Mouse (Mus musculus): ENCODE measurements around the gene Xrcc4. TPM values are rescaled to one million over a fixed set of nuclear protein-coding genes. Genes with fewer than 3 reads are reported as not detected.

Gene Xrcc4
- total RNA-seq, 1 experiment = 11.5 TPM

DNA sequence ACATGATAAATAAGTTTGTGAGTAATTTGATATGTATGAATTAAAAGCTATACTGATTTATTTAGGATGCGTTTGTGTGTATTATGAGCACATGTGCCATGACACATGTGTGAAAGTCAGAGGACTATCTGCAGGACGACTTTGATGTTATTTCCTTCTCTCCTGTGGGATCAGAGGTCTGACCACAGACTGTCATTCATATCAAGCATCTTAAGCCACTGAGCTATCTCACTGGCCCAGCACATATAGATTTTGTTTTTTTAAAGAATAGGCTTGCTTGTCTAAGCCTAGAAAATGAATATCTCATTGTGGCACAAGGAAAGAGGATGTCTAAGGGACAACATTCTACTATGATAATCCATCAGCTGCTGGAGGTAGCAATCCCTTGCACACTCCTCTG lies 183.3 kb downstream of the Xrcc4 start:
- DNase-seq (ENCODE audit: low read depth, low spot score) = no peak
- H3K36me3 ChIP-seq (ENCODE audit: control insufficient read depth, insufficient read depth, low read length, poor library complexity, severe bottlenecking) = no peaks in the 10 kb centered on the region
- in situ Hi-C loops (cut with MboI; ENCODE audit: low sequenced_read_pairs in 2 of 2, unreplicated experiment in 2 of 2) = no loop called here
- no peak overlapping the region for H3K9ac ChIP-seq (ENCODE audit: insufficient read depth, low read depth, low read length, poor library complexity, severe bottlenecking)
- H3K4me3 ChIP-seq (ENCODE audit: insufficient read depth in 1 of 2, low read depth in 1 of 2, low read length in 2 of 2, poor library complexity in 1 of 2, severe bottlenecking in 1 of 2) = no peak overlapping the region
- no peak for TF ChIP-seq CHD2 (IDR thresholded peaks at IDR 0.05; ENCODE audit: low read depth, low read length)
- TF ChIP-seq ZNF384 (IDR thresholded peaks at IDR 0.05; ENCODE audit: low read depth, low read length) = no peak
- TF ChIP-seq HCFC1 (IDR thresholded peaks at IDR 0.05; ENCODE audit: borderline replicate concordance, insufficient read depth, low read length) = no peak
- no peak for TF ChIP-seq MAFK (IDR thresholded peaks at IDR 0.05; ENCODE audit: insufficient read depth, low read depth, low read length)
- TF ChIP-seq ZC3H11A (IDR thresholded peaks at IDR 0.05; ENCODE audit: borderline replicate concordance, low read depth, low read length) = no peak
- H3K4me1 ChIP-seq (ENCODE audit: control insufficient read depth in 2 of 2, insufficient read depth in 2 of 2, low read length in 2 of 2, poor library complexity in 1 of 2) = no peaks in the 10 kb centered on the region
- H3K27ac ChIP-seq (ENCODE audit: insufficient read depth, low read depth, low read length, poor library complexity, severe bottlenecking) = no peak overlapping the region
- no peaks in the 10 kb centered on the region for H3K9me3 ChIP-seq (ENCODE audit: control insufficient read depth, insufficient read depth, low read depth, low read length)

DNA sequence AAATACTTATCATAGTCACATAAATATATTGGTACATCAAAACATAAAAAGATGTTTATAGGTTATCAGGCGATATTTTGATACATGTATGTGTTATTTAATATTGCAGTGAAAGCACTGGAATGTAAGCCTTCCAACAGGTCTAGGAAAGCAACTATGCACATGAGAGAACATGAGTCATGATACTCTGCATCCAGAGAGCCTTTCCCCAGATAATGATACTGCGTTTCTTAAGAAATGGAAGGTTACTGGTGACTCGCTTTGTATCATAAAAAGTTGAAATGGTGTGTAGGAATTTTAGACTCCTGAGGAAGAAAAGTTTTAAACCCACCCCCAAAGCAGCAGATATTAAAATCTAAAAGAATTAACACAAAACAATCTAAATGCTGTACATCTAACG lies 190.3 kb downstream of the Xrcc4 start:
- Histone ChIP-seq H3K4me1 (ENCODE audit: control insufficient read depth in 2 of 2, insufficient read depth in 2 of 2, low read length in 2 of 2, poor library complexity in 1 of 2) (no peaks in the 10 kb centered on the region), H3K9me3 (ENCODE audit: control insufficient read depth, insufficient read depth, low read depth, low read length) (no peaks in the 10 kb centered on the region), H3K9ac (ENCODE audit: insufficient read depth, low read depth, low read length, poor library complexity, severe bottlenecking) (no peak overlapping the region), H3K4me3 (ENCODE audit: insufficient read depth in 1 of 2, low read depth in 1 of 2, low read length in 2 of 2, poor library complexity in 1 of 2, severe bottlenecking in 1 of 2) (no peak overlapping the region), H3K27ac (ENCODE audit: insufficient read depth, low read depth, low read length, poor library complexity, severe bottlenecking) (no peak overlapping the region), H3K36me3 (ENCODE audit: control insufficient read depth, insufficient read depth, low read length, poor library complexity, severe bottlenecking) (no peaks in the 10 kb centered on the region)
- in situ Hi-C loops (cut with MboI; ENCODE audit: low sequenced_read_pairs in 2 of 2, unreplicated experiment in 2 of 2) = no loop called here
- TF ChIP-seq ZNF384 (IDR thresholded peaks at IDR 0.05; ENCODE audit: low read depth, low read length) (no peak), CHD2 (IDR thresholded peaks at IDR 0.05; ENCODE audit: low read depth, low read length) (no peak), ZC3H11A (IDR thresholded peaks at IDR 0.05; ENCODE audit: borderline replicate concordance, low read depth, low read length) (no peak), HCFC1 (IDR thresholded peaks at IDR 0.05; ENCODE audit: borderline replicate concordance, insufficient read depth, low read length) (no peak), MAFK (IDR thresholded peaks at IDR 0.05; ENCODE audit: insufficient read depth, low read depth, low read length) (no peak)
- DNase-seq (ENCODE audit: low read depth, low spot score) = no peak

DNA sequence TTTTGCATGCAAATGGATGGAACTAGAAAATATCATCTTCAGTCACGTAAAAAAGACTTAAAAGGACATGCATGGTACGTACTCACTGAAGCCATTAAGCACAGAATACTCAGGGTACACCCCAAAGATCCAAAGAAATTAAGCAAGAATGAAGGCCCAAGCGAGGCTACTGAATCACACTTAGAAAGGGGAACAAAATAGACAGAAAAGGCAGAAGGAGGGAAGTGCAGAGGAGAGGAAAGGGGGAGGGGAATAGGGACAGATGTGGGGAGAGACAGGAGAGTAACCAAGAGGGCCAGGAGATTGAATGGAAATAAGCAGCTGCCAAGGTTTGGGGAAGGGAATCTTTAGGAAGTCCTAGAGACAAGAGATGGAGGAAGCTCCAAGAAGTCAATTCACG lies 197.3 kb downstream of the Xrcc4 start:
- Histone ChIP-seq H3K4me1 (ENCODE audit: control insufficient read depth in 2 of 2, insufficient read depth in 2 of 2, low read length in 2 of 2, poor library complexity in 1 of 2) (no peaks in the 10 kb centered on the region), H3K9me3 (ENCODE audit: control insufficient read depth, insufficient read depth, low read depth, low read length) (no peaks in the 10 kb centered on the region), H3K27ac (ENCODE audit: insufficient read depth, low read depth, low read length, poor library complexity, severe bottlenecking) (no peak overlapping the region), H3K9ac (ENCODE audit: insufficient read depth, low read depth, low read length, poor library complexity, severe bottlenecking) (no peak overlapping the region), H3K36me3 (ENCODE audit: control insufficient read depth, insufficient read depth, low read length, poor library complexity, severe bottlenecking) (no peaks in the 10 kb centered on the region), H3K4me3 (ENCODE audit: insufficient read depth in 1 of 2, low read depth in 1 of 2, low read length in 2 of 2, poor library complexity in 1 of 2, severe bottlenecking in 1 of 2) (no peak overlapping the region)
- no peak for DNase-seq (ENCODE audit: low read depth, low spot score)
- TF ChIP-seq CHD2 (IDR thresholded peaks at IDR 0.05; ENCODE audit: low read depth, low read length) = no peak
- no peak for TF ChIP-seq ZNF384 (IDR thresholded peaks at IDR 0.05; ENCODE audit: low read depth, low read length)
- in situ Hi-C loops (cut with MboI; ENCODE audit: low sequenced_read_pairs in 2 of 2, unreplicated experiment in 2 of 2) = no loop called here

DNA sequence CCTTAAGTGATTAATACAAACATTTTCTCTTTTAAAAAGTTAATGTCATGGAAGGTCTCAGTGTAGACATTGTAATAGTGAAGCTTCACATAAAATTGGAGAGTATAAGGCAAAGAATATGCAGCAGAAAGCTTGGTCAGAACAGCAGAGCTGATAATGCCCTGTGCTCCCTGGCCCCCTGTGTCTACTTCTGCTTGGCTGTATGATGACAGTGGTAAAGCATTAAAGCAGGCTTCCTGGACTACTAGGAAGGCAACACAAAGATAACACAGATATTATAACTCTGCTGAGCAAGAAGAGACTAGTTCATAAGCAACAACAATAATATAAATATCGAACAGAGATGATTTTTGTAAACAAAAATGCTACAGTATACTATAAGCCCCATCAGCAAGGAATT lies 199.2 kb downstream of the Xrcc4 start:
- TF ChIP-seq CHD2 (IDR thresholded peaks at IDR 0.05; ENCODE audit: low read depth, low read length) (no peak), ZC3H11A (IDR thresholded peaks at IDR 0.05; ENCODE audit: borderline replicate concordance, low read depth, low read length) (no peak), MAFK (IDR thresholded peaks at IDR 0.05; ENCODE audit: insufficient read depth, low read depth, low read length) (no peak), ZNF384 (IDR thresholded peaks at IDR 0.05; ENCODE audit: low read depth, low read length) (no peak), HCFC1 (IDR thresholded peaks at IDR 0.05; ENCODE audit: borderline replicate concordance, insufficient read depth, low read length) (no peak)

DNA sequence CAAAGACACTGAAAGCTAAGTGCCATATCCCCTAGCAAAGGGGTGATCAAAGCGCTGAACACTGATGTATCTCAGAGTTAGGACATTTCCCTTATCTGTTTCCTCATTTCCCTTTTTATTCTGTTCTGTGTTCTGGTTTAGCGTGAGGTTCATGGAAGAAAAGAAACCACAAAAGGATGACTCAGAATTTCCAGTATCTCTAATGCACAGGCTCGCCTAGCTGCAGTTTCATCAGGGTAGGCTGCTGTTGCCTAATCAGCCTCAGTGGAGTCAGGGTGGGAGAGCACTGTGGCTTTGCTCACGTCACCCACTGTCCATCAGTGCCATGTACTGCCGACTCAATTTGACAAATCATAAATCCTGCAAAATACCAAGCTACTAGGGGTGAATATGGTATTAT lies 200.3 kb downstream of the Xrcc4 start:
- Histone ChIP-seq H3K4me1 (ENCODE audit: control insufficient read depth in 2 of 2, insufficient read depth in 2 of 2, low read length in 2 of 2, poor library complexity in 1 of 2) (no peaks in the 10 kb centered on the region), H3K9me3 (ENCODE audit: control insufficient read depth, insufficient read depth, low read depth, low read length) (no peaks in the 10 kb centered on the region), H3K9ac (ENCODE audit: insufficient read depth, low read depth, low read length, poor library complexity, severe bottlenecking) (no peak overlapping the region), H3K36me3 (ENCODE audit: control insufficient read depth, insufficient read depth, low read length, poor library complexity, severe bottlenecking) (no peaks in the 10 kb centered on the region), H3K27ac (ENCODE audit: insufficient read depth, low read depth, low read length, poor library complexity, severe bottlenecking) (no peak overlapping the region), H3K4me3 (ENCODE audit: insufficient read depth in 1 of 2, low read depth in 1 of 2, low read length in 2 of 2, poor library complexity in 1 of 2, severe bottlenecking in 1 of 2) (no peak overlapping the region)
- DNase-seq (ENCODE audit: low read depth, low spot score) = no peak
- in situ Hi-C loops (cut with MboI; ENCODE audit: low sequenced_read_pairs in 2 of 2, unreplicated experiment in 2 of 2) = no loop called here
- TF ChIP-seq ZNF384 (IDR thresholded peaks at IDR 0.05; ENCODE audit: low read depth, low read length) (no peak), MAFK (IDR thresholded peaks at IDR 0.05; ENCODE audit: insufficient read depth, low read depth, low read length) (no peak), HCFC1 (IDR thresholded peaks at IDR 0.05; ENCODE audit: borderline replicate concordance, insufficient read depth, low read length) (no peak), CHD2 (IDR thresholded peaks at IDR 0.05; ENCODE audit: low read depth, low read length) (no peak), ZC3H11A (IDR thresholded peaks at IDR 0.05; ENCODE audit: borderline replicate concordance, low read depth, low read length) (no peak)

More for the DNA sequence above, 199.2 kb downstream of the Xrcc4 start:
- no peak for DNase-seq (ENCODE audit: low read depth, low spot score)
- Histone ChIP-seq H3K4me1 (ENCODE audit: control insufficient read depth in 2 of 2, insufficient read depth in 2 of 2, low read length in 2 of 2, poor library complexity in 1 of 2) (no peaks in the 10 kb centered on the region), H3K27ac (ENCODE audit: insufficient read depth, low read depth, low read length, poor library complexity, severe bottlenecking) (no peak overlapping the region), H3K4me3 (ENCODE audit: insufficient read depth in 1 of 2, low read depth in 1 of 2, low read length in 2 of 2, poor library complexity in 1 of 2, severe bottlenecking in 1 of 2) (no peak overlapping the region), H3K9ac (ENCODE audit: insufficient read depth, low read depth, low read length, poor library complexity, severe bottlenecking) (no peak overlapping the region), H3K9me3 (ENCODE audit: control insufficient read depth, insufficient read depth, low read depth, low read length) (no peaks in the 10 kb centered on the region), H3K36me3 (ENCODE audit: control insufficient read depth, insufficient read depth, low read length, poor library complexity, severe bottlenecking) (no peaks in the 10 kb centered on the region)
- in situ Hi-C loops (cut with MboI; ENCODE audit: low sequenced_read_pairs in 2 of 2, unreplicated experiment in 2 of 2) = no loop called here

Data from ES-E14 (cell line).